Comparison of ENCODE assay signal across 8 mouse cellular contexts in the genomic region with DNA sequence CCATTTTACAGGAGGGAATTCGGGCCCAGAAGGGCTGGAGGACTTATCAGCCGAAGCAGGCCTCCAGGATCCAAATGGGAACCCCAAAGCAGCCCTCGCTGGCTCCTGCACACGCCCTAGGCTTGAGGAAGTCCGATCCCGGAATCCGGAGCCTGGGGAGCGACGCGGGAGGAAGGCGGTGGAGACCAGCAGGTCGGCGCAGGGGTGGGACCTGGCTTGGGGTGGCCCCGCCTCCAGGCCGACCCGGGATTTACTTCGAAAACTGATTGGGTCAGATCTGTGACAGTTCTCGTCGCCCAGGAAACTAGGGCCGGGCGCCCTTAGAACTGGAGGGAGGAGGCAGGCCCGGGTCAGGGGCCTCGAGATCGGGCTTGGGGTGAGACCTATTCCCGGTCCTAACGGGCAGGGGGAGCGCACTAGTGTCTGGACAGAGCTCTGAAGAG. TPM values are rescaled to one million over a fixed set of nuclear protein-coding genes. Genes with fewer than 3 reads are reported as not detected.
DNase-seq lines count a peak whose midpoint lies in the region; ATAC-seq and TF ChIP-seq lines count a peak whose summit lies in the region.

TSS of gene Gpr137 (minus strand) at position 232 of the 443 bp plus-strand sequence.

- H3K9ac ChIP-seq in hindbrain, embryonic 16.5 days (ENCODE audit: low read depth, low read length), result peak within 1 kb of the TSS; percentile 95

- intact Hi-C loops in left cerebral cortex, adult 2 months (cut with DNase I), result loop anchor here (1.0 to 5.0 kb wide), 2 partner anchors 8 to 35 kb away; partner anchors contain the start of gene Plcb3

- no peaks in the 10 kb centered on the region; the same call in 1 of the 2 replicates for H3K36me3 ChIP-seq in hindbrain, embryonic 16.5 days (ENCODE audit: control insufficient read depth, insufficient read depth, low read length)

- TF ChIP-seq CTCF in left cerebral cortex, adult 2 months (IDR thresholded peaks at IDR 0.05), result no peak

- H3K9me3 ChIP-seq in hindbrain, embryonic 16.5 days (ENCODE audit: control insufficient read depth, low read length), result no peaks in the 10 kb centered on the region

- peak; percentile 81 for ATAC-seq in hindbrain, embryonic 16.5 days
- peak; percentile 82 for ATAC-seq in megakaryocyte, adult 5-6 weeks (ENCODE audit: poor library complexity, severe bottlenecking)

- WGBS in hindbrain, embryonic 16.5 days, result under 1% methylated on average over 27 of the region's 27 CpGs

- no peaks in the 10 kb centered on the region; the same call in 1 of the 2 replicates for H3K27me3 ChIP-seq in hindbrain, embryonic 16.5 days (replicated peaks; ENCODE audit: control insufficient read depth, insufficient read depth, low read length)

- peak; percentile 87 for DNase-seq in T-cell, adult 2 months (ENCODE audit: low spot score)
- DNase-seq in cerebellum, postnatal 36 days, result peak; percentile 90 to 94
- DNase-seq in gastrocnemius, adult 18-20 months (ENCODE audit: low spot score), result peak; percentile 95
- peak; percentile 92 for DNase-seq in left cerebral cortex, adult 2 months (ENCODE audit: extremely low spot score in 1 of 2, low spot score in 2 of 2)
- DNase-seq in right cerebral cortex, adult 2 months (ENCODE audit: low spot score in 2 of 2), result peak; percentile 93 to 94
- peak; percentile 96 for DNase-seq in urinary bladder, postnatal 14 days (ENCODE audit: low spot score)

- peaks cover 35% of the 10 kb centered on the region for H3K4me1 ChIP-seq in hindbrain, embryonic 16.5 days (ENCODE audit: control insufficient read depth, insufficient read depth, low read depth, low read length)

- H3K27ac ChIP-seq in hindbrain, embryonic 16.5 days (ENCODE audit: low read depth, low read length), result peak within 1 kb of the TSS; percentile 97
- peak within 1 kb of the TSS; percentile 97 for H3K27ac ChIP-seq in left cerebral cortex, adult 2 months

- H3K4me3 ChIP-seq in hindbrain, embryonic 16.5 days (ENCODE audit: low read length), result peak within 1 kb of the TSS; percentile 86
- H3K4me3 ChIP-seq in left cerebral cortex, adult 2 months, result peak within 1 kb of the TSS; percentile 92

- peak within 1 kb of the TSS; percentile 76 for H3K4me2 ChIP-seq in hindbrain, embryonic 16.5 days (ENCODE audit: low read length)

RNA-seq across cellular contexts. Expression of gene Gpr137, which starts in this region (rescaled TPM):
- 10 to 100 TPM; 10.0 to 10.4 TPM for total RNA-seq in gastrocnemius, adult 18-20 months (2021)
- polyA plus RNA-seq in hindbrain, embryonic 16.5 days (2015; fragmentation: Nextera tagmentation; extraction: Ambion mirVana), result 67.1 and 77.6 TPM in 2 replicates
- total RNA-seq in left cerebral cortex, adult 2 months (2021), result 100 to 1,000 TPM in 1 of 2 experiments, 10 to 100 TPM in 1; 97.3 to 104 TPM
- 10.2 and 18.8 TPM in 2 replicates for total RNA-seq in megakaryocyte, adult 5-6 weeks (2015)
- 18.4 and 20.2 TPM in 2 replicates for total RNA-seq in megakaryocyte, adult 5-6 weeks (2017)

Comparison
In these comparisons a context has a peak if more than half of its experiments do, and no peak if none do; other contexts are left out.
1. Peak in every context shown above with its lines: DNase-seq, ATAC-seq, H3K4me3 ChIP-seq and H3K27ac ChIP-seq.
2. RNA of gene Gpr137 (total RNA-seq): 97.3 to 104 TPM in left cerebral cortex, adult 2 months; 10.2 to 20.2 TPM in megakaryocyte, adult 5-6 weeks and 10.0 to 10.4 TPM in gastrocnemius, adult 18-20 months; every median in the first group is over 4 times any median in the second.